Mouse (Mus musculus): ENCODE measurements at regions not wholly inside any gene's neighbourhood (a gene's known extent, or its start where the extent isn't known, plus 50 kb on each side); places are given as distances from the start of the nearest gene placed in this dataset.

- TF ChIP-seq GATA1 (IDR thresholded peaks at IDR 0.05; ENCODE audit: borderline replicate concordance, low read length) (no peak), CTCF (IDR thresholded peaks at IDR 0.05; ENCODE audit: low read depth, low read length) (no peak), POLR2AphosphoS5 (IDR thresholded peaks at IDR 0.05; ENCODE audit: insufficient replicate concordance, low read depth, low read length) (no peak), GATA2 (IDR thresholded peaks at IDR 0.05; ENCODE audit: borderline replicate concordance, low read depth, low read length) (no peak), TAL1 (conservative IDR thresholded peaks at IDR 0.05; ENCODE audit: low read depth, low read length) (no peak)
- DNase-seq (ENCODE audit: low spot score) (no peak), ATAC-seq (ENCODE audit: extremely low read depth, insufficient number of reproducible peaks, low FRiP score, poor library complexity, severe bottlenecking) (no peak)
- H3K9me3 ChIP-seq (replicated peaks) = peaks cover 65% of the 10 kb centered on the region
- H3K27me3 ChIP-seq (ENCODE audit: insufficient read depth, low read length) = no peaks in the 10 kb centered on the region
- no peaks in the 10 kb centered on the region for H3K4me1 ChIP-seq (ENCODE audit: insufficient read depth, low read depth, low read length)
- no peak overlapping the region for H3K4me3 ChIP-seq (ENCODE audit: low read depth, low read length)
- no peaks in the 10 kb centered on the region for H3K36me3 ChIP-seq (replicated peaks)
Observed at GRCm38 (mm10) chr8:103985640-103986039, 115.8 kb upstream of the Cdh5 start.

DNA sequence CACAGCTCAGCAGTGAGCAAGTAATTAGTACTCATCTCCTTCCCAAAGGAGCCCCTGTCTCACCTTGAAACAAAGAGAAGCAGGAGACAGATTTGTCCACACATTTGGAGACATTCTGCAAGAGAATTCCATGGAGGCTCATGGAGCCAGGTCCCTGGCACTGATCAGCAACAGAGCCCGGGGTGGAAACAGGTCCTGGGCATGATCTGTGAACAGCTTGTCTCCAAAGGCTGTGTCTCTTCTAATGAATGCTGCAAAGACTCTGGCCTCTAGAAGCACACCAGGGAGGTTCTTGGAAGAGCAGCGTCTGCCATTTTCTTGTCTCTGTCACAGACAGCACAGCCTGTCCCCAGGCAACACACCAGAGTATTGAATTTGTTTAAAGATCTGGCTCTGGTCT is 107.5 kb upstream of the Cdh5 start:
- H3K4me3 ChIP-seq (ENCODE audit: low read depth, low read length) = no peak overlapping the region
- H3K9me3 ChIP-seq (replicated peaks) = peaks cover 30% of the 10 kb centered on the region
- H3K36me3 ChIP-seq (replicated peaks) = no peaks in the 10 kb centered on the region
- ATAC-seq (ENCODE audit: extremely low read depth, insufficient number of reproducible peaks, low FRiP score, poor library complexity, severe bottlenecking) (no peak), DNase-seq (ENCODE audit: low spot score) (no peak)
- no peaks in the 10 kb centered on the region for H3K4me1 ChIP-seq (ENCODE audit: insufficient read depth, low read depth, low read length)
- no peaks in the 10 kb centered on the region for H3K27me3 ChIP-seq (ENCODE audit: insufficient read depth, low read length)
- TF ChIP-seq TAL1 (conservative IDR thresholded peaks at IDR 0.05; ENCODE audit: low read depth, low read length) (no peak), GATA1 (IDR thresholded peaks at IDR 0.05; ENCODE audit: borderline replicate concordance, low read length) (no peak), CTCF (IDR thresholded peaks at IDR 0.05; ENCODE audit: low read depth, low read length) (no peak), GATA2 (IDR thresholded peaks at IDR 0.05; ENCODE audit: borderline replicate concordance, low read depth, low read length) (no peak), POLR2AphosphoS5 (IDR thresholded peaks at IDR 0.05; ENCODE audit: insufficient replicate concordance, low read depth, low read length) (no peak)

DNA sequence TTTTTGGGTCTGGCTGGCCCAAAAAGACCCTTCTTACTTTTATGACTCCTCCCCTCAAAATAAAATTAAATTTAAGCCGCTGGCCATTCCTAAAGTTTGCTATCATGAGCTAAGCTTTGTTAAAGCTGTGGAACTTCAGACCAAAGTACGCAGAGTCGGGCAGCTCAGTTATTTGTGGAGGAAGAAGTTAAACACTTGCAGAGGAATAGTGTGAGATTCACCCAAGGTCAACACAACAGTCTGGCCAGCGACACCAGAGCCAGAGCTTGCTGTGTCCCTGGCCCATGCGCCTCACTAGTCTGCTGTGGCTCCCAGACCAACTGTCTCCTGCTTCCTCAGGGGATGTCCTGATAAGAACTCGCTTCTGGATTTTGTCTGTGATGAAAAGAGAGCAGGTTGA is 103.3 kb upstream of the Cdh5 start:
- DNase-seq (ENCODE audit: low spot score) (no peak), ATAC-seq (ENCODE audit: extremely low read depth, insufficient number of reproducible peaks, low FRiP score, poor library complexity, severe bottlenecking) (no peak)
- Histone ChIP-seq H3K9me3 (replicated peaks) (peaks cover 45% of the 10 kb centered on the region), H3K36me3 (replicated peaks) (no peaks in the 10 kb centered on the region), H3K4me1 (ENCODE audit: insufficient read depth, low read depth, low read length) (no peaks in the 10 kb centered on the region), H3K27me3 (ENCODE audit: insufficient read depth, low read length) (no peaks in the 10 kb centered on the region), H3K4me3 (ENCODE audit: low read depth, low read length) (no peak overlapping the region)
- no peak for TF ChIP-seq GATA1 (IDR thresholded peaks at IDR 0.05; ENCODE audit: borderline replicate concordance, low read length)
- TF ChIP-seq GATA2 (IDR thresholded peaks at IDR 0.05; ENCODE audit: borderline replicate concordance, low read depth, low read length) = no peak

- H3K4me1 ChIP-seq (ENCODE audit: insufficient read depth, low read depth, low read length) = no peaks in the 10 kb centered on the region
- H3K4me3 ChIP-seq (ENCODE audit: low read depth, low read length) = no peak overlapping the region
- ATAC-seq (ENCODE audit: extremely low read depth, insufficient number of reproducible peaks, low FRiP score, poor library complexity, severe bottlenecking) = no peak
- DNase-seq (ENCODE audit: low spot score) = no peak
- H3K9me3 ChIP-seq (replicated peaks) = peaks cover 58% of the 10 kb centered on the region
- H3K36me3 ChIP-seq (replicated peaks) = no peaks in the 10 kb centered on the region
- no peak for TF ChIP-seq POLR2AphosphoS5 (IDR thresholded peaks at IDR 0.05; ENCODE audit: insufficient replicate concordance, low read depth, low read length)
- no peak for TF ChIP-seq TAL1 (conservative IDR thresholded peaks at IDR 0.05; ENCODE audit: low read depth, low read length)
- no peak for TF ChIP-seq GATA2 (IDR thresholded peaks at IDR 0.05; ENCODE audit: borderline replicate concordance, low read depth, low read length)
- TF ChIP-seq GATA1 (IDR thresholded peaks at IDR 0.05; ENCODE audit: borderline replicate concordance, low read length) = no peak
- TF ChIP-seq CTCF (IDR thresholded peaks at IDR 0.05; ENCODE audit: low read depth, low read length) = no peak
- H3K27me3 ChIP-seq (ENCODE audit: insufficient read depth, low read length) = no peaks in the 10 kb centered on the region
Observed at GRCm38 (mm10) chr8:104007209-104007608, 94.2 kb upstream of the Cdh5 start.

GRCm38 (mm10) chr8:104008756-104009155 is 92.7 kb upstream of the Cdh5 start:
- DNase-seq (ENCODE audit: low spot score) (no peak), ATAC-seq (ENCODE audit: extremely low read depth, insufficient number of reproducible peaks, low FRiP score, poor library complexity, severe bottlenecking) (no peak)
- TF ChIP-seq GATA1 (IDR thresholded peaks at IDR 0.05; ENCODE audit: borderline replicate concordance, low read length) = no peak
- TF ChIP-seq TAL1 (conservative IDR thresholded peaks at IDR 0.05; ENCODE audit: low read depth, low read length) = no peak
- TF ChIP-seq GATA2 (IDR thresholded peaks at IDR 0.05; ENCODE audit: borderline replicate concordance, low read depth, low read length) = no peak
- no peak for TF ChIP-seq POLR2AphosphoS5 (IDR thresholded peaks at IDR 0.05; ENCODE audit: insufficient replicate concordance, low read depth, low read length)
- no peak for TF ChIP-seq CTCF (IDR thresholded peaks at IDR 0.05; ENCODE audit: low read depth, low read length)
- H3K4me1 ChIP-seq (ENCODE audit: insufficient read depth, low read depth, low read length) = no peaks in the 10 kb centered on the region
- no peaks in the 10 kb centered on the region for H3K27me3 ChIP-seq (ENCODE audit: insufficient read depth, low read length)
- no peak overlapping the region for H3K4me3 ChIP-seq (ENCODE audit: low read depth, low read length)
- no peaks in the 10 kb centered on the region for H3K36me3 ChIP-seq (replicated peaks)
- H3K9me3 ChIP-seq (replicated peaks) = peaks cover 56% of the 10 kb centered on the region

DNA sequence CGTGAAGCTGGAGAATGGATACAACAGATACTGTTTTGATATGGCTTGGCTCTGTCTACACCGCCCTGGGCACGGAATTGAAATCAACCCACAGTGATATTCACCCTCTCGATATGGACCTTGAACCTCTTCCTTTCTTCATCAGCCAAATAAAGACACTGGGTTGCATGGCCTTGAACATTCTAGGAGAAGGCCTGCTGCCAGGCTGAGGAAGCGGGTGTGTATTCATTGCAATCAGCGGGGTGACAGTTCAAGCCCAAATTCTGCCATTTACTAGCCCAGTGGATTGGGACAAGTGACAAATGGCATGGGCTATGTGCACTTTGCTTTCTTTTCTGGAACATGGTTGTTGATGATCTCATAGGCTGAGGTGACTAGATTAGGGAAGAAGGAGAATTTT is 92.1 kb upstream of the Cdh5 start:
- no peak for ATAC-seq (ENCODE audit: extremely low read depth, insufficient number of reproducible peaks, low FRiP score, poor library complexity, severe bottlenecking)
- no peaks in the 10 kb centered on the region for H3K4me1 ChIP-seq (ENCODE audit: insufficient read depth, low read depth, low read length)
- no peak for DNase-seq (ENCODE audit: low spot score)

DNA sequence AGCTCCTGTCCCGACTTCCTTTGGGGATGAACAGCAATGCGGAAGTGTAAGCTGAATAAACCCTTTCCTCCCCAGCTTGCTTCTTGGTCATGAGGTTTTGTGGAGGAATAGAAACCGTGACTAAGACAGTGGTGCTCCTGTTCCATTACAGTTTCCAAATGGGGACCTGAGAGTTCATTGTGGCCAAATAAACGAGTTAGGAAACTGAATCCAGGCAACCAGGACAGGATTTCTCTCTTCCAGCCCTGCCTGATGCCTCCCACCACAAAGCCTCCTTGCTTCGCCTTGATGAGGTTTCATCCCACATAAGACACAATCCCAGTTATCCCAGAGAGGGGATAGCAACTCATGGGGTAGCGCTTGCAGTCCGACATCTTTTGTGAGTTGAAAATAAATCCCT is 79.2 kb upstream of the Cdh5 start:
- no peak for ATAC-seq (ENCODE audit: extremely low read depth, insufficient number of reproducible peaks, low FRiP score, poor library complexity, severe bottlenecking)
- Histone ChIP-seq H3K4me1 (ENCODE audit: insufficient read depth, low read depth, low read length) (no peaks in the 10 kb centered on the region), H3K4me3 (ENCODE audit: low read depth, low read length) (no peak overlapping the region), H3K9me3 (replicated peaks) (peaks cover 89% of the 10 kb centered on the region), H3K36me3 (replicated peaks) (no peaks in the 10 kb centered on the region), H3K27me3 (ENCODE audit: insufficient read depth, low read length) (no peaks in the 10 kb centered on the region)
- DNase-seq (ENCODE audit: low spot score) = no peak
- TF ChIP-seq GATA1 (IDR thresholded peaks at IDR 0.05; ENCODE audit: borderline replicate concordance, low read length) (no peak), GATA2 (IDR thresholded peaks at IDR 0.05; ENCODE audit: borderline replicate concordance, low read depth, low read length) (no peak), POLR2AphosphoS5 (IDR thresholded peaks at IDR 0.05; ENCODE audit: insufficient replicate concordance, low read depth, low read length) (no peak), TAL1 (conservative IDR thresholded peaks at IDR 0.05; ENCODE audit: low read depth, low read length) (no peak), CTCF (IDR thresholded peaks at IDR 0.05; ENCODE audit: low read depth, low read length) (no peak)

More for the DNA sequence above, 92.1 kb upstream of the Cdh5 start:
- no peaks in the 10 kb centered on the region for H3K36me3 ChIP-seq (replicated peaks)
- H3K9me3 ChIP-seq (replicated peaks) = peaks cover 55% of the 10 kb centered on the region
- TF ChIP-seq GATA1 (IDR thresholded peaks at IDR 0.05; ENCODE audit: borderline replicate concordance, low read length) (no peak), TAL1 (conservative IDR thresholded peaks at IDR 0.05; ENCODE audit: low read depth, low read length) (no peak), GATA2 (IDR thresholded peaks at IDR 0.05; ENCODE audit: borderline replicate concordance, low read depth, low read length) (no peak), CTCF (IDR thresholded peaks at IDR 0.05; ENCODE audit: low read depth, low read length) (no peak), POLR2AphosphoS5 (IDR thresholded peaks at IDR 0.05; ENCODE audit: insufficient replicate concordance, low read depth, low read length) (no peak)
- H3K4me3 ChIP-seq (ENCODE audit: low read depth, low read length) = no peak overlapping the region
- H3K27me3 ChIP-seq (ENCODE audit: insufficient read depth, low read length) = no peaks in the 10 kb centered on the region

Measured in G1E (cell line).